Mouse (Mus musculus) c-Kit-positive CD71-negative TER-119-negative erythroid progenitor cells, embryonic 14.5 days (primary cell): ENCODE data around the gene Mrps10.
"Not testable (repeated sequence)": the region's sequence is repeated elsewhere in the genome, so short reads cannot be mapped to it uniquely, and the experiment has no call there.

Source experiments
- DNase-seq: peaks from one replicate; pipeline ENCODE4 v3.0.0-alpha.2; 2013; ENCODE audit warnings: low read depth

The Mrps10 gene

GRCm38 (mm10) chr17:47368401-47369086 lies at the start of gene Mrps10:
Gene Mrps10, plus strand, starts transcription at chr17:47368887.
- DNase-seq, result peak; percentile 83

GRCm38 (mm10) chr17:47318972-47319625 lies 49.6 kb upstream of the Mrps10 start:
- no peak for DNase-seq

- DNase-seq, result no peak
Measured at GRCm38 (mm10) chr17:47319761-47320160, 48.9 kb upstream of the Mrps10 start.

GRCm38 (mm10) chr17:47322128-47322990 lies 46.3 kb upstream of the Mrps10 start:
- DNase-seq, result no peak

- no peak for DNase-seq
Measured at GRCm38 (mm10) chr17:47322991-47323295, 45.7 kb upstream of the Mrps10 start.

GRCm38 (mm10) chr17:47327559-47327958 lies 41.1 kb upstream of the Mrps10 start:
- no peak for DNase-seq

GRCm38 (mm10) chr17:47327969-47328368 lies 40.7 kb upstream of the Mrps10 start:
- DNase-seq, result no peak

- no peak for DNase-seq
Measured at GRCm38 (mm10) chr17:47328552-47329343, 39.9 kb upstream of the Mrps10 start.

- no peak for DNase-seq
Measured at GRCm38 (mm10) chr17:47330616-47331015, 38.1 kb upstream of the Mrps10 start.

- DNase-seq, result no peak
Measured at GRCm38 (mm10) chr17:47332001-47332611, 36.6 kb upstream of the Mrps10 start.

GRCm38 (mm10) chr17:47332664-47333063 lies 36.0 kb upstream of the Mrps10 start:
- DNase-seq, result not testable (repeated sequence)

GRCm38 (mm10) chr17:47333409-47333808 lies 35.3 kb upstream of the Mrps10 start:
- no peak for DNase-seq

GRCm38 (mm10) chr17:47343121-47343520 lies 25.6 kb upstream of the Mrps10 start:
- DNase-seq, result no peak

- no peak for DNase-seq
Measured at GRCm38 (mm10) chr17:47349721-47350319, 18.9 kb upstream of the Mrps10 start.

GRCm38 (mm10) chr17:47359964-47360363 lies 8.7 kb upstream of the Mrps10 start:
- peak; percentile 47 for DNase-seq

GRCm38 (mm10) chr17:47361343-47361742 lies 7.3 kb upstream of the Mrps10 start:
- DNase-seq, result no peak

GRCm38 (mm10) chr17:47369087-47369443 lies 378 bp downstream of the Mrps10 start:
- DNase-seq, result no peak

GRCm38 (mm10) chr17:47371451-47371850 lies 2.8 kb downstream of the Mrps10 start:
- peak; percentile 55 for DNase-seq

- DNase-seq, result no peak
Measured at GRCm38 (mm10) chr17:47373991-47374390, 5.3 kb downstream of the Mrps10 start.

GRCm38 (mm10) chr17:47376779-47377280 lies 8.1 kb downstream of the Mrps10 start:
- no peak for DNase-seq

- no peak for DNase-seq
Measured at GRCm38 (mm10) chr17:47378133-47378532, 9.4 kb downstream of the Mrps10 start.
